Mouse (Mus musculus): Measurements from ENCODE around the gene Matk.

Matk gene

DNA sequence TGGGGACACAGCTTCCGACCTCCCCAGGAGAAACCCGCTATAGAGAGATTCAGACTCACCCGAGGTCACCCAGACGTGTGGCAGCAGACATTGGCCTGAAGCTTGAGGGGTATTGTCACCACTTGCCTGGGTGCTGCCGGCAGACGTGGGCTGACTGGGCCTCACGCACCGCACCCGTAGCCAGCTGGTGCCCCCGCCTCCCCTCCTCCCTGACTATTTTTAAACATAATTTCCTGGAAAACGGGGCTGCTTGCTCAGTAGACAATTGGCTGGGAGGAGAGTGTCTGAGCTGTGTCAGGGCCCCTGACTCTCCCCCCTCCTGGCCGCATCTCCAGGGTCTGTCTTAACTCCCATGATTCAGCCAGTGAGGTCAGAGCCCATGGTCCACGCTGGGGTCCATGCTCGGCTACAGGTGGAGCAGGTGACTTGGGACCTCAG lies 50.1 kb downstream of the Matk start:
- no peak for DNase-seq (ENCODE audit: low read depth, low spot score)

DNA sequence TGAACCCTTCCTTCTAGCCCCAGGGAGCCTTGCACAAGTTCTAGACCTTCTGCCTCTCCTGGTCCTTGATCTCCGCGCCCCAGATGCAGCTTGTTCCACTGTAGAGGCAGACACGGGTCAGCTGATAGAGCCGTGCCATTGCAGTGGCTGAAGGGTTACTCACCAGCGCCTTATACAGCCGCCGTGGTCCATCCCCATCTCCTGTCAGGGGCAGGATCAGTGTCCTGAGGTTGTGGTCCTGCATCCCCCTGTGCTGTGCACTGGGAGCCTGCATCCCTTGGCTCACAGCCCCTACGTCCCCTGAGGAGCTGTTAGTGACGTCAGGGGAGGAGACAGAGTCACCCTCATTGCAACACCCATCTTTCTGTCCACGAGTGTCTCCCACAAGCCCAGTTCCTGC lies 50.5 kb downstream of the Matk start:
- no peak for DNase-seq (ENCODE audit: low read depth, low spot score)

DNA sequence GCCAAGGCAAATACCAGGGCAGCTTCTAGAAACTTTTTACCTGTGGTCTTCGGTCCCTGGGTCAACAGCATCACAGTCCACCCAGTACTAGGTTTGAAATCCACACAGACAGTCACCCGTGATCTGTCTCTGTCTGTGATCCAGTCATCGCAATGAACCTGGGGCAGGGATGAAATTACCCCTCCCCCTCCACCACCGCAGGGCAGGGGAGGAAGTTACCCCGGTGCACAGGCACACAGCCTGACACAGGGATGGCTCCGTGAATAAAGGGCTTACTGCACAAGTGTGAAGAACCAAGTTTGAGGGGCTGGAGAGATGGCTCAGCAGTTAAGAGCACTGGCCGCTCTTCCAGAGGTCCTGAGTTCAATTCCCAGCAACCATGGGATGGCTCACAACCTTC lies 51.0 kb downstream of the Matk start:
- no peak for DNase-seq (ENCODE audit: low read depth, low spot score)

DNA sequence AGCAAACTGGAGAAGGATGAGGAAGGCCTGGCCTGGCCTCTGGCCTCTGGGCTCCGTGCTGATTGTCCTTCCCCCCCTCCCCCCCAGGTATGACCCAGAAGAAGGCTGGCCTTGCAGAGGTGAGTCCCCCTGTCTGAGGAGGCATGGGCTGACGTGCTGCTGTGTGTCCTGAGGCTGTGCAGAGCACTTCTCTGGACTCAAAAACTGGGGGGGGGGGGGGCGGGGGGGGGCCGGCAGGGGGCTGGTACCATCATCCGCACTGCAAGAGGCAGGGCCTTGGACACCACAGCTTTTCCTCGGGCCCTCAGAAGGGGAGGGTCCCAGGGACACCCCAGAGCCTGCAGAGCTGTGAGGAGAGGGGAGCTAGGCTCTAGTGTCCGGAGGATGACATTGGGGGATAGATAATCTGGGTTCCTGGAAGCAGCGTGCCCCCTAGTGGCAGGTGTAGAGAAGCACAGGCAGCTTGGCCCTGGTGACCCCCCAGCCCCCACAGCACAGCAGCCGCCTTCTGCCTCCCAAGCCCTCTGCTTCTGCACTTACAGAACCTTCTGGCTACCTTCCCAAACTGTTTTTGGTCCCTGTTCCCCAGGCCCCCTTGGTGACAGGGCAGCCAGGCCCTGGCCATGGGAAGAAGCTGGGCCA lies 52.0 kb downstream of the Matk start:
- DNase-seq (ENCODE audit: low read depth, low spot score) = no peak

DNA sequence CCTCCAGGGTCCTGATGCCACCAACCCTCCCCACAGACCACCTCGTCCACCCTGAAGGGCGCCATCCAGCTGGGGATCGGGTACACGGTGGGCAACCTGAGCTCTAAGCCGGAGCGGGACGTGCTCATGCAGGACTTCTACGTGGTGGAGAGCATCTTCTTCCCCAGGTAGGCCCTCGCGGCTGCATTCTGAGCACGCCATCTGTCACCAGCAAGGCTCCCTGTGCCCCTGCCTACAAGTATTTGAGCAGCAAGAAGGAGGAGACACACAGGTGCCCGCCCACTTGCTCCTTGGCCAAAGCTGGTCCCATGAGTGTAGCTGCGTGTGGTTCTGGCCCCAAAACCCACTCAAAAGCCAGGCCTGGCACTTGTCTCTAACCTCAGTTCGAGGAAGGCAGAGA lies 52.9 kb downstream of the Matk start:
- DNase-seq (ENCODE audit: low read depth, low spot score) = no peak

DNA sequence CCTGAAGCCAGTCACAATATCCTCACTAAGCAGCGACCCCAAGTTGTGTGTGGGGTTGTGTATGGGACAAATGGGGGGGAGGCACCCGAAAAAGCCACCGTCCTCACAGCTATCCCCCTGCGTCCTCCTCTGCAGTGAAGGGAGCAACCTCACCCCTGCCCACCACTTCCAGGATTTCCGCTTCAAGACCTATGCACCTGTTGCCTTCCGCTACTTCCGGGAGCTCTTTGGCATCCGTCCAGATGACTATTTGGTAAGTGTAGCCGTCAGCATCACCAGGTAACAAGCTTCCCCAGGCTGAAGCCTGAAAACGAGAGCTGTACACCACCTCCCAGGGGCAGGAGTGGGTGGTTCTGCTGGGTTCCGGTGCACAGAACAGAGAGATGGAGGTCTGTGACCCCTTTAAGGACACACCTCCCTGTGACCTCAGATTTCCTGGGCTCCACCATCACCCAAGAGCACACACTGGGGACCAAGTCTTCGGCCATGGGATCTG lies 53.5 kb downstream of the Matk start:
- no peak for DNase-seq (ENCODE audit: low read depth, low spot score)

DNA sequence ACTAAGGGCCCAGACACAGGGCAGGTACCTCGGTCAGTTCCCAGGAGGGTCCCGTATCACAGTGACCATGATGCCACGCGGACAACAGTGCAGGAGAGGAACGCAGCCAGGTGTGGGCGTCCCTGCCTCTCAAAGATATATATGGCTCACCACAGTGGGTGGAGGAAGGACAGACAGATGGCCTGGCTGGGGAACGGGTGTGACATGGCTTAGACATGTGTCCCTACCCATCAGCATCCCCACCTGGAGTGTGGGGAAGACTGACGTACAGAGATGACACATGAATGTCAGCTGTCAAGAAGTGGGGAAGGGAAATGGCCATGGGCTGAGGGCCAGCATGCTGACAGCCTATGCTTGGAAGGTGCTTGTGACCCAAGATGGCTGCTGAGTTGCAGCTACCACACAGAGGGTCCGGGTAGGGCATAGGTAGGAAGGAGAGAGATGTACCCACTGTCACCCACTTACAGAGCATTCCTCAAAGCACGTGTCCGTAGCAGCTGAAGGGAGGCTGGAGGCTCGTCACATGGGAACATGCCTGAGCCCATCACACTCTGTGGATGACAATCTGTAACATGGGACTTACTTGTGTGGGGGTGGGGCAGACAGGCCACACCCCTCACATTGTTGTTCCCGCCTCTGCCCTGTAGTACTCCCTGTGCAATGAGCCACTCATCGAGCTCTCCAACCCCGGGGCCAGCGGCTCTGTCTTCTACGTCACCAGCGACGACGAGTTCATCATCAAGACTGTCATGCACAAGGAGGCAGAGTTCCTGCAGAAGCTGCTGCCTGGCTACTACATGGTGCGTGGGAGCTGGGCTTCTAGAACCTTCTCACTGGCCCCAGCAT lies 54.3 kb downstream of the Matk start:
- DNase-seq (ENCODE audit: low read depth, low spot score) = no peak

DNA sequence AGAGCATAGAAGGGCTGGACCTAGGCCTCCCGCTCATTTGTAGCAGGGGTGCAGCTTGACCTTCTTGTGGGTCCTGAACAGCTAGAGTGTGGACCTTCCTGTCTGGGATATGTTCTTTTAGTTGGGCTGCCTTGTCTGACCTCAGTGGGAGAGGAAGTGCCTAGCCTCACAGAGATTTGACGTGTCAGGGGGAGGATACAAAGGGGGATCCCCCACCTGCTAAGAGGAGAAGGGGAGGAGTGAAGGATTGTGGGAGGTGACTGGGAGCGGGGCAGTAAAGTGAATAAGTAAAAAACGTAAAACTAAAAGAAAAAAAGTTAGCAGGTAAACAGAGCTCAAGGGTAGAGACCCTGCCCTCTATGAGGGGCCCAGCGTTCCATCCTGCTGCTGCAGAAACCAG lies 56.8 kb downstream of the Matk start:
- DNase-seq (ENCODE audit: low read depth, low spot score) = no peak
